Mouse (Mus musculus): ENCODE data around the gene Olfr1239.

Gene Olfr1239

GRCm38 (mm10) chr2:89420307-89420706, at the start of gene Olfr1239:
Gene Olfr1239, minus strand, starts transcription at chr2:89420407.
- DNase-seq (ENCODE audit: low read depth in 2 of 2, low spot score in 2 of 2): no peak

GRCm38 (mm10) chr2:89442900-89443299, 22.7 kb upstream of the Olfr1239 start, which contains the start of gene Olfr1240:
Gene Olfr1240, minus strand, starts transcription at chr2:89443000.
- no peak for DNase-seq (ENCODE audit: low read depth in 2 of 2, low spot score in 2 of 2)

- no peak for DNase-seq (ENCODE audit: low read depth in 2 of 2, low spot score in 2 of 2)
Observed at GRCm38 (mm10) chr2:89414557-89414956, 5.7 kb downstream of the Olfr1239 start.

- no peak for DNase-seq (ENCODE audit: low read depth in 2 of 2, low spot score in 2 of 2)
Observed at GRCm38 (mm10) chr2:89409576-89409975, 10.6 kb downstream of the Olfr1239 start, which contains the start of gene Olfr1238. Gene Olfr1238, minus strand, starts transcription at chr2:89409676.

GRCm38 (mm10) chr2:89400882-89401281, 19.3 kb downstream of the Olfr1239 start:
- no peak for DNase-seq (ENCODE audit: low read depth in 2 of 2, low spot score in 2 of 2)

Data from CD8-positive naive resting alpha-beta T cell, adult 2 months (primary cell).